Mouse (Mus musculus) small intestine, adult 2 months (tissue): ENCODE measurements around the gene Fth1.

Experiments used
- CTCF ChIP-seq: fragments of 200-500 bp; IDR thresholded peaks from 2 replicates; pipeline ENCODE4 v1.5.1; 2012; ENCODE audit warnings: low read depth, mild to moderate bottlenecking, control low read depth, inconsistent platforms, low read length, moderate library complexity, mixed read lengths; ENCODE audit not compliant: insufficient replicate concordance, insufficient read length; ENCODE audit errors: extremely low read depth
- POLR2A ChIP-seq: fragments of 200-500 bp; IDR thresholded peaks from 2 replicates; pipeline ENCODE4 v1.6.1; 2012; ENCODE audit warnings: low read depth, mild to moderate bottlenecking, control low read depth, inconsistent platforms, low read length, moderate library complexity

DNA sequence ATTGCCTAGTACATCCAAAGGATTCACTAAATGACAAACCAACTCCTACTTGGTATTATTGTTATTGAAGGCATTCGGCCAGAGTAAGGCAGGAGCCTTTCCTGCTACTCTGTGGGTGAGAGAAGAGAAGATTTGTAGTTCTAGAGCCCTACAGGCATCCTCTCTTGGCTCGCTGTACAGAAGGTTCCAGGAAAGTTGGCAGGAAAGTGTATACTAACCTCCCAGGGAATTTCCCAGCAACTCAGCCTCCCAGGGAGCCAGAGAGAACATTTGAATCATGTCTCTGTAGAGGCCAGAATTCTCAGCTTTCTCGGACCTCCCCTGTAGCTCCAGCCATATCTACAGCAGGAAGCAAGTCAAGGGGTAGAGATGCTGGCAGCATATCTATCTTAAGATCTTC lies 33.4 kb upstream of the Fth1 start:
- TF ChIP-seq POLR2A (no peak), CTCF (no peak)
